Mouse (Mus musculus): ENCODE measurements around the gene Slc35c2. TPM values are rescaled to one million over a fixed set of nuclear protein-coding genes. Genes with fewer than 3 reads are reported as not detected.
A peak's percentile ranks its signal among the peaks of the same experiment; 100 is the strongest.

Slc35c2 gene
- 53.0 and 64.4 TPM in 2 replicates for polyA plus RNA-seq (2014; fragmentation: Nextera tagmentation; extraction: Ambion mirVana)

- no peaks in the 10 kb centered on the region; the same call in 1 of the 2 replicates for H3K36me3 ChIP-seq (ENCODE audit: control insufficient read depth, insufficient read depth, low read length)
- peak within 1 kb of the TSS; percentile 91 for H3K4me2 ChIP-seq
- no peaks in the 10 kb centered on the region for H3K9me3 ChIP-seq (ENCODE audit: control insufficient read depth, low read length)
- H3K4me3 ChIP-seq (ENCODE audit: low read depth, low read length) = peak within 1 kb of the TSS; percentile 76
- DNase-seq (ENCODE audit: low spot score) = peak; percentile 89
- peak within 1 kb of the TSS; percentile 72 for H3K9ac ChIP-seq (ENCODE audit: low read depth, low read length)
- peaks cover 23% of the 10 kb centered on the region for H3K4me1 ChIP-seq (replicated peaks; ENCODE audit: control insufficient read depth, insufficient read depth, low read length)
- H3K27ac ChIP-seq (ENCODE audit: low read depth, low read length) = no peak within 1 kb of the TSS
- under 1% methylated on average over 49 of the region's 49 CpGs for WGBS
- peak; percentile 91 for ATAC-seq (replicated peaks; ENCODE audit: low FRiP score)
- H3K27me3 ChIP-seq (replicated peaks; ENCODE audit: control insufficient read depth, insufficient read depth, low read length) = no peaks in the 10 kb centered on the region
Observed at GRCm38 (mm10) chr2:165287202-165287984, at the start of gene Slc35c2. TSS of gene Slc35c2 (minus strand) at chr2:165287869.

GRCm38 (mm10) chr2:165337191-165337590, 49.5 kb upstream of the Slc35c2 start:
- Histone ChIP-seq H3K9ac (ENCODE audit: low read depth, low read length) (no peak overlapping the region), H3K4me2 (no peak overlapping the region), H3K27me3 (replicated peaks; ENCODE audit: control insufficient read depth, insufficient read depth, low read length) (no peaks in the 10 kb centered on the region), H3K4me1 (replicated peaks; ENCODE audit: control insufficient read depth, insufficient read depth, low read length) (no peaks in the 10 kb centered on the region), H3K9me3 (ENCODE audit: control insufficient read depth, low read length) (no peaks in the 10 kb centered on the region), H3K36me3 (ENCODE audit: control insufficient read depth, insufficient read depth, low read length) (no peaks in the 10 kb centered on the region), H3K27ac (ENCODE audit: low read depth, low read length) (no peak overlapping the region), H3K4me3 (ENCODE audit: low read depth, low read length) (no peak overlapping the region)
- ATAC-seq (replicated peaks; ENCODE audit: low FRiP score) = no peak
- DNase-seq (ENCODE audit: low spot score) = no peak
- WGBS = 27% methylated on average over 3 of the region's 3 CpGs

GRCm38 (mm10) chr2:165332610-165333210, 45.0 kb upstream of the Slc35c2 start:
- no peak for ATAC-seq (replicated peaks; ENCODE audit: low FRiP score)
- Histone ChIP-seq H3K4me3 (ENCODE audit: low read depth, low read length) (no peak overlapping the region), H3K27me3 (replicated peaks; ENCODE audit: control insufficient read depth, insufficient read depth, low read length) (no peaks in the 10 kb centered on the region), H3K27ac (ENCODE audit: low read depth, low read length) (no peak overlapping the region), H3K9ac (ENCODE audit: low read depth, low read length) (no peak overlapping the region), H3K36me3 (ENCODE audit: control insufficient read depth, insufficient read depth, low read length) (no peaks in the 10 kb centered on the region), H3K9me3 (ENCODE audit: control insufficient read depth, low read length) (no peaks in the 10 kb centered on the region), H3K4me1 (replicated peaks; ENCODE audit: control insufficient read depth, insufficient read depth, low read length) (peaks cover 8% of the 10 kb centered on the region), H3K4me2 (0 out of 2 replicates have a peak overlapping the region, but pooled peaks have one; percentile 16)
- 51% methylated on average over 14 of the region's 14 CpGs for WGBS
- no peak for DNase-seq (ENCODE audit: low spot score)

GRCm38 (mm10) chr2:165329703-165330102, 42.0 kb upstream of the Slc35c2 start:
- Histone ChIP-seq H3K27ac (ENCODE audit: low read depth, low read length) (no peak overlapping the region), H3K9ac (ENCODE audit: low read depth, low read length) (no peak overlapping the region), H3K36me3 (ENCODE audit: control insufficient read depth, insufficient read depth, low read length) (no peaks in the 10 kb centered on the region), H3K4me3 (ENCODE audit: low read depth, low read length) (no peak overlapping the region), H3K4me2 (no peak overlapping the region), H3K4me1 (replicated peaks; ENCODE audit: control insufficient read depth, insufficient read depth, low read length) (peaks cover 28% of the 10 kb centered on the region), H3K9me3 (ENCODE audit: control insufficient read depth, low read length) (no peaks in the 10 kb centered on the region), H3K27me3 (replicated peaks; ENCODE audit: control insufficient read depth, insufficient read depth, low read length) (no peaks in the 10 kb centered on the region)
- 8% methylated on average over 3 of the region's 3 CpGs for WGBS
- no peak for ATAC-seq (replicated peaks; ENCODE audit: low FRiP score)
- DNase-seq (ENCODE audit: low spot score) = no peak

- H3K36me3 ChIP-seq (ENCODE audit: control insufficient read depth, insufficient read depth, low read length) = no peaks in the 10 kb centered on the region
- peaks cover 33% of the 10 kb centered on the region for H3K4me1 ChIP-seq (replicated peaks; ENCODE audit: control insufficient read depth, insufficient read depth, low read length)
- H3K9me3 ChIP-seq (ENCODE audit: control insufficient read depth, low read length) = no peaks in the 10 kb centered on the region
- H3K27me3 ChIP-seq (replicated peaks; ENCODE audit: control insufficient read depth, insufficient read depth, low read length) = no peaks in the 10 kb centered on the region
- no peak overlapping the region for H3K4me3 ChIP-seq (ENCODE audit: low read depth, low read length)
- H3K4me2 ChIP-seq = no peak overlapping the region
- no peak overlapping the region for H3K9ac ChIP-seq (ENCODE audit: low read depth, low read length)
- no peak for ATAC-seq (replicated peaks; ENCODE audit: low FRiP score)
- H3K27ac ChIP-seq (ENCODE audit: low read depth, low read length) = no peak overlapping the region
- 59% methylated on average over 5 of the region's 5 CpGs for WGBS
- DNase-seq (ENCODE audit: low spot score) = no peak
Observed at GRCm38 (mm10) chr2:165328746-165329145, 41.1 kb upstream of the Slc35c2 start.

GRCm38 (mm10) chr2:165327386-165327785, 39.7 kb upstream of the Slc35c2 start:
- Histone ChIP-seq H3K9me3 (ENCODE audit: control insufficient read depth, low read length) (no peaks in the 10 kb centered on the region), H3K9ac (ENCODE audit: low read depth, low read length) (no peak overlapping the region; the same call in 1 of the 2 replicates), H3K27me3 (replicated peaks; ENCODE audit: control insufficient read depth, insufficient read depth, low read length) (no peaks in the 10 kb centered on the region), H3K27ac (ENCODE audit: low read depth, low read length) (no peak overlapping the region), H3K4me1 (replicated peaks; ENCODE audit: control insufficient read depth, insufficient read depth, low read length) (peaks cover 37% of the 10 kb centered on the region), H3K4me2 (peak overlapping the region; percentile 98), H3K4me3 (ENCODE audit: low read depth, low read length) (peak overlapping the region; percentile 87), H3K36me3 (ENCODE audit: control insufficient read depth, insufficient read depth, low read length) (no peaks in the 10 kb centered on the region)
- 49% methylated on average over 7 of the region's 7 CpGs for WGBS
- ATAC-seq (replicated peaks; ENCODE audit: low FRiP score) = no peak
- no peak for DNase-seq (ENCODE audit: low spot score)

GRCm38 (mm10) chr2:165326304-165327190, 38.9 kb upstream of the Slc35c2 start, which contains the start of gene Elmo2:
TSS of gene Elmo2 (minus strand) at chr2:165326479.
- peak within 1 kb of the TSS; percentile 88 for H3K9ac ChIP-seq (ENCODE audit: low read depth, low read length)
- peak within 1 kb of the TSS; percentile 98 for H3K4me2 ChIP-seq
- no peaks in the 10 kb centered on the region for H3K9me3 ChIP-seq (ENCODE audit: control insufficient read depth, low read length)
- H3K4me3 ChIP-seq (ENCODE audit: low read depth, low read length) = peak within 1 kb of the TSS; percentile 87
- under 1% methylated on average over 47 of the region's 55 CpGs for WGBS
- H3K27ac ChIP-seq (ENCODE audit: low read depth, low read length) = peak within 1 kb of the TSS; percentile 19; the same call in 1 of the 2 replicates
- peak; percentile 98 for ATAC-seq (replicated peaks; ENCODE audit: low FRiP score)
- no peaks in the 10 kb centered on the region for H3K36me3 ChIP-seq (ENCODE audit: control insufficient read depth, insufficient read depth, low read length)
- H3K4me1 ChIP-seq (replicated peaks; ENCODE audit: control insufficient read depth, insufficient read depth, low read length) = peaks cover 44% of the 10 kb centered on the region
- no peaks in the 10 kb centered on the region for H3K27me3 ChIP-seq (replicated peaks; ENCODE audit: control insufficient read depth, insufficient read depth, low read length)
- DNase-seq (ENCODE audit: low spot score) = peak; percentile 92
